In the genomic region with DNA sequence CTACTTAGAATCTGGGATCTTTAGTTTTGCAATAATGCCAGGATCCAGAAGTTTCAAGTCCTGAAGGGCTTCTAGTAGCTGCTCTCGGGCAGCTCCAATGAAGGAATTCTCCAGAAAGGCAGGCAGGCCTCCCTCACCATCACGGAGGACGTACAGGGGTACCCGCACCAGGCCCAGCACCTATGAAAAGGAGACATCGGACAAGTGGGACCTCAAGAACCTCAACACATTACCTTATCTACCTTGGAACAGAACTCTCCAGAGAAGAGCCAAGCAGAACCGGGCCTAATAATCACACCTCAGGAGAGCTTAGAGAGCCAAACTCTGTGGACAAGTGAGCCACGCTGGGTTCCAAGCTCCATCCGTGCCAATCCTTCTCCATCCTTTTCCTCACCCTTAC, we compare ENCODE assay signal across 17 mouse cellular contexts. TPM values are rescaled to one million over a fixed set of nuclear protein-coding genes. Genes with fewer than 3 reads are reported as not detected.
A peak's percentile ranks its signal among the peaks of the same experiment; 100 is the strongest.
DNase-seq lines count a peak whose midpoint lies in the region; ATAC-seq and TF ChIP-seq lines count a peak whose summit lies in the region.
"Had no signal": no experiment of that assay in that cellular context is flagged by ENCODE, and none has a peak within 500 bp of the region (broad histone marks: within the 10 kb centered on the region; RNA-seq: fewer than 3 reads in every experiment).

No protein-coding gene starts in this region.

- H3K9me3 ChIP-seq in forebrain, postnatal 0 days (ENCODE audit: low read length): no peaks in the 10 kb centered on the region
- H3K9me3 ChIP-seq in forebrain, embryonic 12.5 days: no peaks in the 10 kb centered on the region
- no peaks in the 10 kb centered on the region for H3K9me3 ChIP-seq in midbrain, embryonic 10.5 days (replicated peaks)
- H3K9me3 ChIP-seq in midbrain, embryonic 11.5 days (ENCODE audit: control insufficient read depth, low read length): no peaks in the 10 kb centered on the region
- H3K9me3 ChIP-seq in liver, postnatal 0 days (ENCODE audit: low read length): no peaks in the 10 kb centered on the region
- H3K9me3 ChIP-seq in stomach, embryonic 16.5 days (replicated peaks; ENCODE audit: control insufficient read depth, low read length): no peaks in the 10 kb centered on the region
- H3K9me3 ChIP-seq: embryonic facial prominence, embryonic 12.5 days; heart, embryonic 10.5 days had no signal

- no peak overlapping the region for H3K9ac ChIP-seq in forebrain, postnatal 0 days
- no peak overlapping the region for H3K9ac ChIP-seq in forebrain, embryonic 12.5 days
- no peak overlapping the region for H3K9ac ChIP-seq in midbrain, embryonic 11.5 days (ENCODE audit: low read length)
- H3K9ac ChIP-seq in liver, postnatal 0 days (replicated peaks): 0 out of 2 replicates have a peak overlapping the region, but pooled peaks have one; percentile 69
- H3K9ac ChIP-seq in stomach, embryonic 16.5 days (ENCODE audit: low read length): no peak overlapping the region
- H3K9ac ChIP-seq: embryonic facial prominence, embryonic 12.5 days had no signal

- H3K4me3 ChIP-seq in forebrain, postnatal 0 days (ENCODE audit: low read depth, low read length): no peak overlapping the region
- H3K4me3 ChIP-seq in forebrain, embryonic 12.5 days (replicated peaks): no peak overlapping the region
- H3K4me3 ChIP-seq in midbrain, embryonic 10.5 days: peak overlapping the region; percentile 83; the same call in 1 of the 2 replicates
- no peak overlapping the region for H3K4me3 ChIP-seq in midbrain, embryonic 11.5 days (ENCODE audit: low read depth, low read length)
- H3K4me3 ChIP-seq in liver, postnatal 0 days (ENCODE audit: low read depth, low read length): no peak overlapping the region
- H3K4me3 ChIP-seq in stomach, embryonic 16.5 days (replicated peaks; ENCODE audit: low read length): 0 out of 2 replicates have a peak overlapping the region, but pooled peaks have one; percentile 77

- no peak for TF ChIP-seq EP300 in liver, postnatal 0 days (IDR thresholded peaks at IDR 0.05; ENCODE audit: low read depth)

- no peak for ATAC-seq in forebrain, postnatal 0 days
- no peak for ATAC-seq in forebrain, embryonic 12.5 days (ENCODE audit: low FRiP score)
- no peak for ATAC-seq in midbrain, embryonic 11.5 days (ENCODE audit: low FRiP score)
- no peak for ATAC-seq in liver, postnatal 0 days
- no peak for ATAC-seq in stomach, embryonic 16.5 days (ENCODE audit: insufficient read depth, low FRiP score)

- peaks cover 11% of the 10 kb centered on the region for H3K4me1 ChIP-seq in forebrain, postnatal 0 days (ENCODE audit: insufficient read depth)
- peaks cover 19% of the 10 kb centered on the region for H3K4me1 ChIP-seq in forebrain, embryonic 12.5 days
- peaks cover 17% of the 10 kb centered on the region for H3K4me1 ChIP-seq in midbrain, embryonic 10.5 days
- H3K4me1 ChIP-seq in midbrain, embryonic 11.5 days (ENCODE audit: control insufficient read depth, insufficient read depth, low read length): peaks cover 5% of the 10 kb centered on the region; the same call in 1 of the 2 replicates
- H3K4me1 ChIP-seq in liver, postnatal 0 days (ENCODE audit: insufficient read depth): peaks cover 14% of the 10 kb centered on the region
- peaks cover 10% of the 10 kb centered on the region; the same call in 1 of the 2 replicates for H3K4me1 ChIP-seq in stomach, embryonic 16.5 days (ENCODE audit: control insufficient read depth, insufficient read depth, low read length)

- H3K27me3 ChIP-seq in forebrain, postnatal 0 days (ENCODE audit: insufficient read depth, low read length): no peaks in the 10 kb centered on the region
- H3K27me3 ChIP-seq in forebrain, embryonic 12.5 days: no peaks in the 10 kb centered on the region
- H3K27me3 ChIP-seq in midbrain, embryonic 10.5 days (ENCODE audit: low read depth, poor library complexity, severe bottlenecking): no peaks in the 10 kb centered on the region
- H3K27me3 ChIP-seq in midbrain, embryonic 11.5 days (ENCODE audit: control insufficient read depth, insufficient read depth, low read length): no peaks in the 10 kb centered on the region
- no peaks in the 10 kb centered on the region for H3K27me3 ChIP-seq in liver, postnatal 0 days (ENCODE audit: insufficient read depth, low read length)
- no peaks in the 10 kb centered on the region for H3K27me3 ChIP-seq in stomach, embryonic 16.5 days (ENCODE audit: control insufficient read depth, insufficient read depth, low read length)
- H3K27me3 ChIP-seq: embryonic facial prominence, embryonic 12.5 days had no signal

- 94% methylated on average over 8 of the region's 8 CpGs for WGBS in forebrain, postnatal 0 days
- 94% methylated on average over 8 of the region's 8 CpGs for WGBS in forebrain, embryonic 12.5 days
- WGBS in midbrain, embryonic 10.5 days: 93% methylated on average over 8 of the region's 8 CpGs
- 91% methylated on average over 8 of the region's 8 CpGs for WGBS in midbrain, embryonic 11.5 days
- WGBS in liver, postnatal 0 days (ENCODE audit: insufficient replicate concordance): 91% methylated on average over 8 of the region's 8 CpGs
- WGBS in stomach, embryonic 16.5 days: 92% methylated on average over 8 of the region's 8 CpGs

- TF ChIP-seq CTCF in forebrain, postnatal 0 days (IDR thresholded peaks at IDR 0.05; ENCODE audit: low read depth): no peak
- no peak for TF ChIP-seq CTCF in liver, postnatal 0 days (IDR thresholded peaks at IDR 0.05; ENCODE audit: low read depth)

- DNase-seq in forebrain, postnatal 0 days: no peak
- no peak for DNase-seq in midbrain, embryonic 10.5 days (ENCODE audit: low spot score)
- DNase-seq in midbrain, embryonic 11.5 days (ENCODE audit: low spot score, missing footprints): no peak
- no peak for DNase-seq in liver, postnatal 0 days
- no peak for DNase-seq in ovary, postnatal 10 days (ENCODE audit: low spot score)
- DNase-seq in cerebellum, postnatal 36 days: no peak
- DNase-seq: kidney, adult 11 months; thymus, postnatal 4 days had no signal

- H3K36me3 ChIP-seq in forebrain, postnatal 0 days (ENCODE audit: insufficient read depth): no peaks in the 10 kb centered on the region
- H3K36me3 ChIP-seq in forebrain, embryonic 12.5 days (replicated peaks): no peaks in the 10 kb centered on the region
- H3K36me3 ChIP-seq in midbrain, embryonic 10.5 days: no peaks in the 10 kb centered on the region
- no peaks in the 10 kb centered on the region for H3K36me3 ChIP-seq in midbrain, embryonic 11.5 days (ENCODE audit: control insufficient read depth, insufficient read depth, low read length)
- H3K36me3 ChIP-seq in liver, postnatal 0 days (replicated peaks; ENCODE audit: insufficient read depth, low read length): no peaks in the 10 kb centered on the region
- H3K36me3 ChIP-seq in stomach, embryonic 16.5 days (ENCODE audit: control insufficient read depth, insufficient read depth, low read length): no peaks in the 10 kb centered on the region
- H3K36me3 ChIP-seq: embryonic facial prominence, embryonic 12.5 days; heart, embryonic 10.5 days had no signal

- H3K27ac ChIP-seq in forebrain, postnatal 0 days (ENCODE audit: low read depth, low read length): no peak overlapping the region
- H3K27ac ChIP-seq in forebrain, embryonic 12.5 days: no peak overlapping the region
- H3K27ac ChIP-seq in midbrain, embryonic 10.5 days (replicated peaks): no peak overlapping the region
- H3K27ac ChIP-seq in midbrain, embryonic 11.5 days (ENCODE audit: low read depth, low read length): no peak overlapping the region
- H3K27ac ChIP-seq in liver, postnatal 0 days (ENCODE audit: low read depth): no peak overlapping the region
- no peak overlapping the region for H3K27ac ChIP-seq in stomach, embryonic 16.5 days (ENCODE audit: low read length)
- H3K27ac ChIP-seq: embryonic facial prominence, embryonic 12.5 days had no signal

- H3K4me2 ChIP-seq in forebrain, postnatal 0 days (ENCODE audit: low read depth): peak overlapping the region; percentile 84
- no peak overlapping the region for H3K4me2 ChIP-seq in forebrain, embryonic 12.5 days
- H3K4me2 ChIP-seq in midbrain, embryonic 11.5 days: no peak overlapping the region
- peak overlapping the region; percentile 90; the same call in 1 of the 2 replicates for H3K4me2 ChIP-seq in liver, postnatal 0 days (ENCODE audit: low read depth, low read length)
- H3K4me2 ChIP-seq in stomach, embryonic 16.5 days (ENCODE audit: low read depth, low read length): peak overlapping the region; percentile 94

RNA-seq across cellular contexts. Expression of a gene that starts 1.3 kb away (rescaled TPM):
- total RNA-seq in forebrain, postnatal 0 days (2014; rRNA removed): 27.9 and 33.1 TPM in 2 replicates
- 37.8 and 42.1 TPM in 2 replicates for polyA plus RNA-seq in forebrain, postnatal 0 days (2015; fragmentation: Nextera tagmentation; extraction: Ambion mirVana)
- 15.3 and 17.8 TPM in 2 replicates for polyA plus RNA-seq in forebrain, embryonic 12.5 days (2016; fragmentation: Nextera tagmentation; extraction: Ambion mirVana)
- 14.8 and 18.2 TPM in 2 replicates for polyA plus RNA-seq in midbrain, embryonic 10.5 days (2016; fragmentation: Nextera tagmentation; extraction: Ambion mirVana)
- polyA plus RNA-seq in midbrain, embryonic 11.5 days (2014; fragmentation: Nextera tagmentation; extraction: Ambion mirVana): 17.2 and 18.4 TPM in 2 replicates
- polyA plus RNA-seq in liver, postnatal 0 days (2015; fragmentation: Nextera tagmentation; extraction: Ambion mirVana): 8.5 and 8.6 TPM in 2 replicates
- 18.6 and 20.7 TPM in 2 replicates for polyA plus RNA-seq in stomach, embryonic 16.5 days (2015; fragmentation: Nextera tagmentation; extraction: Ambion mirVana)

RNA-seq across cellular contexts. Expression of a gene that starts 14.6 kb away (rescaled TPM):
- total RNA-seq in forebrain, postnatal 0 days (2014; rRNA removed): not detected in 2 replicates
- polyA plus RNA-seq in forebrain, postnatal 0 days (2015; fragmentation: Nextera tagmentation; extraction: Ambion mirVana): not detected in 2 replicates
- polyA plus RNA-seq in forebrain, embryonic 12.5 days (2016; fragmentation: Nextera tagmentation; extraction: Ambion mirVana): not detected in 2 replicates
- not detected in 2 replicates for polyA plus RNA-seq in midbrain, embryonic 10.5 days (2016; fragmentation: Nextera tagmentation; extraction: Ambion mirVana)
- polyA plus RNA-seq in midbrain, embryonic 11.5 days (2014; fragmentation: Nextera tagmentation; extraction: Ambion mirVana): not detected in 2 replicates
- polyA plus RNA-seq in liver, postnatal 0 days (2015; fragmentation: Nextera tagmentation; extraction: Ambion mirVana): not detected in 2 replicates
- polyA plus RNA-seq in stomach, embryonic 16.5 days (2015; fragmentation: Nextera tagmentation; extraction: Ambion mirVana): not detected in 2 replicates
- total RNA-seq: layer of hippocampus, adult 2 months; left cerebral cortex, postnatal 25 days; MEL had no signal
- polyA plus RNA-seq: embryonic facial prominence, embryonic 12.5 days; heart, embryonic 10.5 days; lung, postnatal 0 days; myocyte had no signal

Comparison
In these comparisons a context has a peak if more than half of its experiments do, and no peak if none do; other contexts are left out.
1. H3K4me2 ChIP-seq: peak in forebrain, postnatal 0 days (single experiment), liver, postnatal 0 days (single experiment) and stomach, embryonic 16.5 days (single experiment); none in forebrain, embryonic 12.5 days (single experiment) and midbrain, embryonic 11.5 days (single experiment).
2. H3K4me3 ChIP-seq: peak in midbrain, embryonic 10.5 days (single experiment) and stomach, embryonic 16.5 days (single experiment); none in forebrain, postnatal 0 days (single experiment), forebrain, embryonic 12.5 days (single experiment), midbrain, embryonic 11.5 days (single experiment) and liver, postnatal 0 days (single experiment).